Mouse (Mus musculus) CH12.LX (cell line): Measurements from ENCODE around the gene Btnl9.

ENCODE experiments used
- CHD2 ChIP-seq: IDR thresholded peaks from 2 replicates; pipeline ENCODE4 v1.6.1; 2011; ENCODE audit warnings: low read length, improper control_type of control experiment
- CTCF ChIP-seq, 2 experiments: IDR thresholded peaks in 1 of 2; conservative IDR thresholded peaks in 1 of 2; 2 replicates each; pipeline ENCODE4 v1.5.1; 2011 to 2012; ENCODE audit warnings: low read depth in 2 of 2, low read length in 2 of 2, improper control_type of control experiment in 1 of 2, inconsistent platforms in 1 of 2, mild to moderate bottlenecking in 1 of 2, moderate library complexity in 1 of 2
- EP300 ChIP-seq: IDR thresholded peaks from 2 replicates; pipeline ENCODE4 v1.6.1; 2011; ENCODE audit warnings: low read length, improper control_type of control experiment
- MAFK ChIP-seq: IDR thresholded peaks from 2 replicates; pipeline ENCODE4 v1.6.1; 2011; ENCODE audit warnings: low read length, improper control_type of control experiment; ENCODE audit not compliant: insufficient replicate concordance
- MAX ChIP-seq: IDR thresholded peaks from 2 replicates; pipeline ENCODE4 v1.6.1; 2011; ENCODE audit warnings: low read length, improper control_type of control experiment
- NELFE ChIP-seq: IDR thresholded peaks from 2 replicates; pipeline ENCODE4 v1.6.1; 2011; ENCODE audit warnings: low read depth, low read length, improper control_type of control experiment
- POLR2A ChIP-seq: IDR thresholded peaks from 2 replicates; pipeline ENCODE4 v1.6.1; 2011; ENCODE audit warnings: low read depth, mild to moderate bottlenecking, improper control_type of control experiment, low read length
- SIN3A ChIP-seq: IDR thresholded peaks from 2 replicates; pipeline ENCODE4 v1.6.1; 2012; ENCODE audit warnings: low read length, improper control_type of control experiment, inconsistent platforms
- ZMIZ1 ChIP-seq: IDR thresholded peaks from 2 replicates; pipeline ENCODE4 v1.6.1; 2012; ENCODE audit warnings: low read depth, mild to moderate bottlenecking, inconsistent platforms, low read length, improper control_type of control experiment
- ZNF384 ChIP-seq: IDR thresholded peaks from 2 replicates; pipeline ENCODE4 v1.6.1; 2012; ENCODE audit warnings: low read depth, low read length, improper control_type of control experiment, inconsistent platforms

DNA sequence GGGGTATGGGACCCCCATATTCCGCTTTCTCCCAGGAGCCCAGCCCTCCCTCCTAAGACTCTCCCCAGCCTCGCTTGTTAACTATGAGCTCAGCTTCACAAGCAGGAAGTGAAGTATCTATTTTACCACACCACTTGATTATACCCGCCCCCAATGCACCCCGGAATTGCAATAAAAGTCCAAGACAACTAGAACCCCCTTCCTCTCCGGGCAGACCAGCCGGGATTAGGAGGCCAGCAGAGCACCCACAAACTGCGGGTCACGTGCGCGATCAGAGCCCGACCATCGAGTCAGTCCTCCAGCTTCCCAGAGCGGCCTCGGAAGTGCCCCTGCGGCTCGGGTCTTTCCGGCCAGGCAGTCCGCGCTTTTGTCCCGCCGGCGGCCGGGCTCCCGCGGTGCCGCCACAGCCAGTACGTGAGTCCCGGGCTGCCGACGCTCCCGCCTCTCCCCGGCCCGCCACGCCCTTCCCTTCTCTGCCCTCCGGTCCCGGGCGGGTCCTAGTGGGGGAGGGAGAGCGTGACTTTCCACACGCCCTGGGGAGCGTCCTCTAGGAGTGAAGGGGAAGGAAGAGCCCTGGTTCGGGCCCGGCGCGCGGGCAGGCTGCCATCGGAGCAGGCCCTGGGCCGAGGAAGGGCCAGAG is 16.3 kb upstream of the Btnl9 start, which contains the start of gene Zfp62:
- TF ChIP-seq POLR2A (peak; percentile 77; the same call in 1 of the 2 replicates), ZMIZ1 (no peak; the same call in none of the 2 replicates), CTCF (conservative IDR thresholded peaks at IDR 0.05 in 1 of 2, IDR thresholded peaks at IDR 0.05 in 1 of 2; ENCODE audit: low read depth in 2 of 2, low read length in 2 of 2) (no peak), EP300 (peak; percentile 9; the same call in 1 of the 2 replicates), MAFK (0 out of 2 replicates have a peak, but pooled peaks have one; percentile 19), MAX (peak; percentile 97), SIN3A (peak; percentile 80; the same call in 1 of the 2 replicates), ZNF384 (no peak), CHD2 (peak; percentile 82), NELFE (peak; percentile 83)
